Mouse (Mus musculus) neural tube, embryonic 10.5 days (tissue): ENCODE results near the gene Herc1.
"Not testable (repeated sequence)": the region's sequence is repeated elsewhere in the genome, so short reads cannot be mapped to it uniquely, and the experiment has no call there.

Experiments used
- DNase-seq: peaks from one replicate; pipeline ENCODE4 v3.0.0-alpha.2; 2017; ENCODE audit warnings: low spot score; ENCODE audit errors: extremely low spot score

Gene Herc1

DNA sequence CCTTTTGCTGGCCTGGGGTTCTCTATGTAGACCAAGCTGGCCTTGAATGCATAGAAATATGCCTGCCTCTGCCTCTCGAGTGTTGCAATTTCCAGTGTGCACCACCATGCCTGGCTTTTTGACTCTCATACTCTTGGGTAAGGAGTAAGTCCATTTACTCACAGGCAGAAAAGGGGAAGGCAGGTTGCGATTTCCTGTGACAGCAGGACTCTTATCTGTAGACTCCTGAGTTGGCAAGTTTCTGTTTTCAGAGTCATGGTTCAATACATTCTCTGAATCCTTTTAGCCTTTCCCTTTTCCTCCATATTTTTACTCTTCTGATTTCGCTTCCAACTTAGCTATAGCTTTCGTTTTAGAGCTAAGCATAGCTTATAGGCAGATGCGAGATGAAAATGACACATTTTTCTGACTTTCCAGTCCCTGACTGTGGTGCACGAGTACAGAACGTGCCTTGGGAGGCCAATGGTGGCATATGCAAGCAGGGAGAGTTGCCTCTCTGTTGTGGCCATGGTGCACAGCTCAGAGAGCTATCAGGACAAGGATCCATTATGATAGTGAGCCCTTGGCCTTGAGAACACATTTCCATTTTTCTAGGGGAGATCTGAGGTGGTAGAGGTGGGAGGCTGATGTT, 2.7 kb upstream of the Herc1 start:
- DNase-seq: no peak

DNA sequence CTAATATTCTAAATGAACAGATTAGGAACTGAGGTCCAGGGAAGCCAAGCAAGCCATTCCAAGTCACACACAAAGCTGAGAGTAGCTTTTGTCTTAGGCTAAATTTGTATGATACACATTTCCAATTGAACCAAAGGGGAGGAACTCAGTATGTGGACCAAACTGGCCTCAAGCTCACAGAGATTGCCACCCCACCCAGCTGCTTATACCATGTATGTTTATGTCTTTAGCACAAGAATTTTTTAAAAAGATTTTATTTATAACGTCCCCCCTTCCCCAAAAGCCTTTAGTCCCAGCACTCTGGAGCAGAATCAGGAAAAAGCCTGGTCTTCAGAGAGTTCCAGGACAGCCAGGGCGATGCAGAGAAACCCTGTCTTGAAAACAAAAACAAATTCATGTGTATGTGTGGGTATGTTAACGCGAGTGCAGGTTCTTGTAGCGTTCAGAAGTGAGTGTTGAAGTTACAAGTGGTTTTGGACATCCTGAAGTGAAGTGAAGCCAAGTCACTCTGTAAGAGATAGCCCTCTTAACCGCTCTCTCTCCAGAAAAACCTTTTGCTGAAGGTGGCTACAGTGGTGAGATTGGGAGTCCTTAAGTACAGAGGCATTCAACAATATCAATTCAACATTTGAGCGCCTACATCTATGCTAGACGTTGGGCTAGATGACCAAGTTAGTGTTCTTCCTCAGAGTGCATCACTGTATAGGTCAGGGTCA, 948 bp upstream of the Herc1 start:
- no peak for DNase-seq

DNA sequence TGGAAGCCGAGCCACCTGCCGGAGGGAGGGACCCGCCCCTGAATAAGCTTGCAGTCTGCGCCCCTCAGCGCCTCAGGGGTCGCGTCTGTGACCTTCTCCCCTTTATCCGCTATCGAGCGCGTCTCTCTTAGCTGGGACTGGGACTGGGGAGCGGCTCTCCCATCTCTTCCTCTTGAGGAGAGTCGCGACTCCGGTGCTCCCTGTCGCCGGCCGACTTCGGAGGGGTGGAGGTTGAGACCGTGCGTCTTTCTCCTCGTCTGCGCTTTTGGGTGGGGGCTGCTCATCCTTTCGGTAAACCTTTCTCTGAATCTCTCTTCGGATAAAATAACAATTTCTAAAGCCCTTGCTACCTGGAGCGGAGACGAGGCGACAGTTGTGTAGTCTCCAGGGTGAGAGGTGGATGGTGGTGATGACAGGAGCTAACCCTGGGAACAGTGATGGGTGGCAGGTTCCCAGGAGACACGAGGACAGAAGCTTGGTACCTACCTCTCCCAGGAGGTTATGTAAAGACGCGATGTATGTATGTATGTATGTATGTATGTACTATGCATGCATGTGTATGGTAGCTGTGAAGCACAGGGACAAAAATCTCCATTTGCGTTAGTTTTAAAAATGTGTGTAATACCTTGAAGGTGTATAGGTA, 659 bp downstream of the Herc1 start:
- no peak for DNase-seq

DNA sequence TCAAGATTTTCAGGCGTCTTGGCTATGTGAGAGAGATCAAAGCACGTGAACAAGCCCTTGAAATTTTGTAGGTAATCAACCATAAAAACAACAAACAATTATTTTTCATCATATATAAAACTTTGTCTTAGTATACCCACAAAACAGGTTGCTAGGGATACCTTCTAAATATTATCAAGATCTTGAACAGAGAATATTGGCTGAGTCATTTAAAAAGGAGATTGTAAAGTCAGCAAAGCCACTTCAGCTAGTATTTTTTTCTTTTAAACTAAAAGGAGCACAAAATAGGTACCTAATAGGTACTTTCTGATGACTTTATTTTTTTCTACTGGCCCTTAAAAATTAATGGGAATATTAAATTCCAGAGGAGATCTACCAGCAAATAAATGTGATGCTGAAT, 2.5 kb downstream of the Herc1 start:
- DNase-seq: no peak

DNA sequence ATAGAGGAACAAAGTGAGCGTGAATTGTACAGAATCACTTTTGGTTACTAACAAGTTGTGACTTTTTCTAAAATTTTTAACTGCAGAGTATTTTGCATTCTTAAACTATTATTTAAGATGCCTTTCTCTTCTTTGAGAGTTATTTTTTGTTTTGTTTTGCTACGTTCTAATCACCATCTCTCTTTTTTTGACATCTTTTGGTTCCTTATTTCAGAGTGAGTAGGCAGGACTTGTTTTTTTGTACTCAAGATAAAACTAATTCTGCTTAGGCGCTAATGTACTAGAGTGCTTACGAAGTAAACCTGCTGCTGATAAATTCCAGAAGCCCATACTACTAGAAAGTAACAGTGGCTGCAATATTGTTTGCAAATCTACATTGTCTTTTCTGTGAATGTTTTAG, 8.9 kb downstream of the Herc1 start:
- no peak for DNase-seq

DNA sequence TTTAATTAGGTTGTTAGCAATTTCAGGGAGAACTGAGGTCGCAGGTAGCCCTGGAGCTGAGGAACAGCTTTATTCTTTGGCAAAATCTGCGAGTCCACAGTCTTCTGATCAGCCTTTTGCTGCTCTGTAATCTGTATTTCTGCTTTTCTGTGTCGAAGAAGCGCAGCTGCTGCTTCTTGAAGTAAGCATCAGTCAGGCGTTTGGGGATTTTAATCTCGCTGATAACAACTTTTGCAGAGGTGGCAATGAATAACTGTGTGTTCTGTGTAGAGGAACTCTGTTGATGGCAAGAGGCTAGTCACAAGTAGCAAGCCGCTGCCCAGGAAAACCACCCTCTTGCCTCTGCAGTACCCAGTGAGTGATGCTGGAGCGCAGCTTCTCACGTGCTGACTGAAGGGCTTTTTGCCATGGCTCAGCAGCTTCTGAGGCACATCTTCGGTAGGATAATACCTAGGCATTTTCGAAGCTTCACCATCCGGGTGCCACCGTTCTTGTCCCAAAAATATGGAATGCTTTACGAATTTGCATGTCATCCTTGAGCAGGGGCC, 10.0 kb downstream of the Herc1 start:
- DNase-seq: no peak

DNA sequence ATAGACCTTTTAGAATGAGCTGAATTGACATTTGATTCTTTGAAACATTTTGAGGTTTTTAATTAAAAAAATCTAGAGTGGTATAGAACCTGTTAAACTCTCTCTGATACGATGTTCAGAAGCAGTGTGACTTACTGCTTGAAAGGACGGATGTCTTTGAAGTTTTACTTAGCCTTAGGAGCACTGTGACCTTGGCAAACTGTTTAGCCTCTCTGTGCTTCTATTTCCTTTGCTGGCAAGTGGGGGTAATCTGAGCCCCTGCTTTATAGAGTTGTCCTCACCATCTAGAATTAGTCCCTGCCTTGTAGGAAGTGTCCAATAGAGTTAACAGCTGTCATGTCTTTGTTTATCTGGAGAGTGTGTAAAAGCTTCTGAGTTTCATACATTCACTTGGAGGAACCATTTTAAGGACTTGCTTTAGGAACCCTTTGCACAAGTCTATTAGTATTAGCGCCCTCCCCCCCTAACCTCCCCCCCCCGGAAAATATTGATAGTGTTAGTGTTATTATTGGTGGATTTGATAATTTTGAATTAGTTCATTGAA, 18.7 kb downstream of the Herc1 start:
- DNase-seq: no peak

DNA sequence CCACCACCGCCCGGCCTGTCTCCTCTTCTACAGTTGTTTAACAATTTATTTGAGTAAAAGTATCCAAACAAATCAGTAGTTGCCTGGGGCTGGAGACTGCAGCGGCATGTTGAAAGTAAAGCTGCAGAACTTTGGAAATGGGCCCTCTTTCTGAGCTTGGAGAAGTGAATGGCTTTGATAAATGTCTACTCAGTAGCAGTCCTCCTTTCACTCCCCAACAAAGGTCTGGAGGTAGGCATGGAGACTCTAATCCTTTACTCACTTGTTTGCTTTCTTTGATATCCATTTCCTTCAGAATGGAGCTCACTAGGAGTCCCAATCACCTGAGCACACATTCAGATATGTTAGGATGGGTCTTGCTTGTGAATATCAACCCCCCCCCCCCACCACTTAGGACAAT, 20.1 kb downstream of the Herc1 start:
- no peak for DNase-seq

DNA sequence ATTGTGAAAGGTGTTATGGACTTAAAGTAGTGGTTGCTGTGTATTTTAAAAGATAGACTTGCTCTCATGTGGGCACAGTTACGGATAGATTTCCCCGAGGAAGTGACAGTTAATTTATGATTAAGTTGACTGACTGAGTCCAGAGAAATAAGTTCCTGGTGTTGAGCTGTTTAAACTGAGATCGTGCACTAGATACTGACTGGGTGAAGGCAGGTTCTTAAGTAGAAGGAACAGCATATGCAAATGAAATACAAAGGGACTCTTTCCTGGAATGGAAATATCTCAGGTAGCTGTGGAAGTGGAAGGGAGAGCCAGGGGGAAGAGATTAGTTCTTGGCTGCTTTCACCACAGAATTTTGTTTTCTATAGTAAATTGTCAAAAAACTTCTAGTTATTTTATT, 20.6 kb downstream of the Herc1 start:
- no peak for DNase-seq

DNA sequence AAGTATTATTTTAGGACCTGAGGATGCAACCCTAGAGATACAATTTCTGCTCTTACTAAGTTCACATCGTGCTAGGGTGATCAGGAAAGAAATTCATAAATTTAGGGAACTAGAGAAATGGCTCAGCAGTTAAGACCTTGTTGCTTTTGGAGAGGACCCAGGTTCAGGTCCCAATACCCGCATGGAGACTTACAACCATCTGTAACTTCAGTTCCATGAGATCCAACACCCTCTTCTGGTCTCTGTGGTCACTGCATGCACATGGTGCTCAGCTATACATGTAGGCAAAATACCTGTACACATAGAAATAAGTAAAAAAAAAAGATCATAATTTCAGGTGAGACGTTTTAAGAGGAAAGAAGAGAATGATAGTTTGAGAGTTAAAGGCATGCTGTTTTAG, 23.2 kb downstream of the Herc1 start:
- no peak for DNase-seq

DNA sequence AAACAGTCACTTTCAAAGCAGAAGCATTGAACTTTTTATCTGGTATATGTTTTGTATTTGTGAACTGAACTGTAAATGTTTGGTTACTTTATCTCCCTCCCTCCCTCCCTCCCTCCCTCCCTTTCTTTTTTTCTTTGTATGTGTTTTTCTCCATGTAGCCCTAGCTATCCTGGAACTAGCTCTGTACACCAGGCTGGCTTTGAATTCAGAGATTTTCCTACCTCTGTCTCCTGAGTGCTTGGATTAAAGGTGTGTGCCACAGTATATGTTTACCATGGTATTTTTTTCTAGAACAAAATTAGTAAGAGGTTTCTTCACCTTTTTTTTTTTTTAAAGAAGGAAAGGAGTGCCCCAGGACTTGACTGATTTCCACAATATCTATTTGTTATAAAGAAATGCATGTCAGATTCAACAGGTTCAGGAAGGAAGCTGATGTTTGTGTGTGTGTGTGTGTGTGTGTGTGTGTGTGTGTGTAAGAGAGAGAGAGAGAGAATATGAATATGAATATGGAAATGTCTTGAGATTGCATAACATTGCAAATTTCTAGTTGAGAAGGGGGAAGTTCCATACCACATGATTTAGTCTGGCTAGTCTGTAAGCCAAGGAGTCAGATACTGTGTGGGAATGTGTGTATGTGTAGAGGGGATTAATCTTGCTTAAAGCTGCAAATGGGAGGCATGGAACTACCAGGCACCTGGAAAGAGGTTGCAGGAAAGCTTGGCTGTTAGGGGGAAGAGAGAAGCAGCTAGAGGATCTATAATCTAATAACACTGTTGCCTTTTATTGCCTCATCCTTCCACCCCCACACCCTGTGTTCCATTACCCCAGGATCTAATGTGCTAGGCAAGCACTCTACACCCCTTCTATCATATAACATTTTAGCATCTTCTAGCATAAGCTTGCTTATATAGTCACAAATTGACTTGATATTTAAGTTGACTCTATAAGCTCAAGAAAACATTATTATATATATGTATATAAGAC, 24.5 kb downstream of the Herc1 start:
- DNase-seq: no peak

DNA sequence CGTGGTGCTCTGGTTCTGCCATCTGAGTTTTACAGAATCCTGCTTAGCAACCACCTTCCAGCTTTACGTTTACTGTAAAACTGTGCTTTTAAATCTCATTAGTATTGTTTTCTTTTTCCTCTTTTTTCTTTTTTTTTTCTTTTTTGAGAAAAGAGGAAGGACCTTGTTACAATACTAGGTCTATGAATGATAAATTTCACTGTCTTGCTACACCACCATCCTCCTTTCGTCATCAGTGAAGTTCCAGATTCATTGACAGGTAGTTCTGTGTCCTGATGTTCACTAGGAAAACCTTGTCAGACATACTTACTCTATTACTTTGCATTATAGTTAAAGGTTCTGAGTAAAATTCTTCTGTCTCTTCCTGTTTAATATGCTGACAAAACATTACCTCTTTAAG, 33.2 kb downstream of the Herc1 start:
- no peak for DNase-seq

DNA sequence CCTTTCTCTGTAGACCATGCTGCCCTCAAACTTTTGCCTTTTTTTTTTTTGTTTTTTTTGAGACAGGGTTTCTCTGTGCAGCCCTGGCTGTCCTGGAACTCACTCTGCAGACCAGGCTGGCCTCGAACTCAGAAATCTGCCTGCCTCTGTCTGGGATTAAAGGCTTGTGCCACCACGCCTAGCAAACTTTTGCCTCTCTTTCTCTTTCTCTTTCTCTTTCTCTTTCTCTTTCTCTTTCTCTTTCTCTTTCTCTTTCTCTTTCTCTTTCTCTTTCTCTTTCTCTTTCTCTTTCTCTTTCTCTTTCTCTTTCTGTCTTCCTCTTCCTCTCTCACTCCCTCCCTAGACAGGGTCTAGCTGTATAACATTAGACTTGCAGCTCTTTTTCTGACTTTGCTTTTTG, 40.1 kb downstream of the Herc1 start:
- not testable (repeated sequence) for DNase-seq

DNA sequence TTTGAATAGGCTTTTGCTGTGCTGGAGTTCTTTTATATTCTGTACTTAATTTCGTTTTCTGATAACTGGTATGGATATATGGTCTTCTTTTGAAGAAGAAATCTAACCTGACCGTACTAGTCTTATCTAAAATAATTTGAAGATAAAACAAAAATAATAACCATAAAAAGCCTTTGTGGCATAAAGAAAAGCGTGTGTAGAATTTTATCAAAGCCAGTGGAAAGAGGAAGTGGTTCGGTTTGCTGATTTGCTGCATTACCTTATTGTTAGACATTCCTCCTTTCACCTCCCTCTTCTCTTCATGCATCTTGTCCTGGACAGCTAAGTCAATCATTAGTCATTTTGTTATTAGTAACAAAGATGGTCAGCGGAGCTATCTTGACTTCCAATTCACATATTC, 43.1 kb downstream of the Herc1 start:
- DNase-seq: no peak

DNA sequence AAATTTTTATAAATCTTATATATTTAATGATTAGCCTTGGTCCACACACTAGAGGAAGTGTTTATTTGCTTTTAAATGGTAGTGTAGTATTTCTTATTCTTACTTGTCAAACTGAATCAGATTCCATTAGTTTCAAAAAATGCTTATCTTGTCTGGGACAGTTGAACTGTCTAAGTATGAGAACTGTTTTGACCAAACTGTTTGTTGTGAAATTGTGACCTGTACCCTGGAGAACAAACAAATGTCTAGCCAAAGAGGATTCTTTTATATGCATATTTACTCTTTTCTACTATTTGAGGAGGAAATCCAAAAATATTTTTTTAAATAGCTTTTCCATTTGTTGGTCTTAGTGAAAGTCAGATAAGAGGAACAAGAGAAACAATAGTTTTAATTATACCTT, 73.2 kb downstream of the Herc1 start:
- no peak for DNase-seq

DNA sequence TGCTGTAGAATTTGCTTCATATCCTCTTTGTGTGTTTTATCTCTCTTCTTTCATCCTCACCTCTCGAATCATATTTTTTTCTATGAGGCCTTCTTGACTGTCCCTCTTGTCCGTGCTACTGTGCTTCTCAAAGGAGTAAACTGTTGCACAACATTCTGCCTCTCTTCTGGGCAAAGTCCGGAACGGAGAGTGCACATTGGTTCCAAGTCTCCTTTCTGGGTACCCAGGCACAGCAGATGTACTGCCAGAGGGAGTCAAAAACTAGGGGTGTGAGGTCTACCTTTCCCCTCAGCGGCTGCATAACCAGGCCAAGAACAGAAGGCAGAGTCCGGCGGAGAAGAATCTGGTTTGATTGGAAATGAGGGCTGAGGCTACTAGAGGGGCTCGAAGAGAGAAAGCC, 89.8 kb downstream of the Herc1 start:
- no peak for DNase-seq

DNA sequence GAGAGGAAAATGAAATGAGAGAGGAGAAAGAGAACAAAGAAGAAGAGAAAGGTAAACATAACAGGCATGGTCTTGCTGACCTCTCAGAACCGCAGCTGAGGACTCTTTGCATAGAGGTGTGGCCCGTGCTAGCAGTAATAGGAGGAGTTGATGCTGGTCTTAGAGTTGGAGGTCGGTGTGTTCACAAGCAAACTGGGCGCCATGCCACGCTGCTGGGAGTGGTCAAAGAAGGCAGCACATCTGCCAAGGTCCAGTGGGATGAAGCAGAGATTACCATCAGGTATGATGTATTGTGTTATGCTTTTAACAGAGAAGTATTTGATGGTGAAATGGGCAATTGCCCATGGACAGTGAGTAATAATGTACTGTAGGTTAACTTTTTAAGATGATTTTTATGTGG, 98.0 kb downstream of the Herc1 start:
- DNase-seq: no peak

DNA sequence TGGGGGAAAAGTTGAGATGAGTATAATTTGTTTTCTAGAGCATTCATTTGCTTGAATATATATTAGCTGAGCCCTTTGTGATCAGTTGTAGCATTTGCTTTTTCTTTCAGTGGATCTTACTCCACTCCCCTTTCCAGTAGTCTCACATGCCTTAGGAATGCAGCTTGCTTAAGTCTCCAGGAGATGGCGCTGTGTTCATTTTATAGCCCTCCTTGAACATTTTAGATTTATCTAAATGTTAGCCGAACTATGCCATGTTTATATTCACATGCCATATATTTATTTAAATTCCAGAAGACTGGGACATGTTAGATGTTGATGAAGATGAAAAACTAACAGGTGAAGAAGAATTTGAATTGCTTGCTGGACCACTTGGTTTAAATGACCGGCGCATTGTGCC, 114.8 kb downstream of the Herc1 start:
- no peak for DNase-seq

DNA sequence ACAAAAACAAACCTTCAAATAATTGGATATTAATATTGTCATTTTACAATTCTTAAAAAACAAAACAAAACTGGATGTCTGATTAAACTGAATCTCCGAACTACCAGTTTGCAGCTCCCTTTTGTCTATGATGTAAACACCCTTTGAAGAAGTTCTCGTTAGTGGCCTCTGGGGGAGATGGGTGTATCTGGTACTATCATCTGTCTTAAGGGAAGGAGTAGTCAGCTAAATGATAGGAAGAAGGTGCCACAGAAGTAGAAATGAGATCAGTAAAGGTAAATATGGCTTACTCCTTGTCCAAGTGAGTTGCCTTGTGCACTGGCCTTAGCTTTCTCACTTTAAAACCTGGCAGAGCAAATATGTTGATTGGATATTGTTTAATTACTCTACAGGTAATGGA, 127.5 kb downstream of the Herc1 start:
- no peak for DNase-seq

DNA sequence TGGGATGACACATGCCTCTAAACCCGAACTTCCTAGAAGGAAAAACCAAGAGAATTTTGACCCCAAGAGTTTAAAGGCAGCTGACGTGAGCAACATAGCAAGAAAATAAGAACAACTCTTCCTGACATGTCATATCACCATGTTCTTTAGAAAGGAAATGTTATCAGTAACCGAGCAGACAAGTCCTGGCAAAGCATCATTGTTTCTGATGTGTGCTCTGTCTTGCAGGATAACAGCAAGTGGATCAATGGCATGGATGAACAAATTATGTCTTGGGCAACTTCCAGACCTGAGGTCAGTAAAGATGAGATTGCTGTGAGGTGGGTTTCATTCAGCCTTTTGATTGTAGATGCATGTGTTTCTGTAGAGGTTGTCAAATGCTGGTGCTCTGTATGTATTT, 133.2 kb downstream of the Herc1 start:
- DNase-seq: no peak

DNA sequence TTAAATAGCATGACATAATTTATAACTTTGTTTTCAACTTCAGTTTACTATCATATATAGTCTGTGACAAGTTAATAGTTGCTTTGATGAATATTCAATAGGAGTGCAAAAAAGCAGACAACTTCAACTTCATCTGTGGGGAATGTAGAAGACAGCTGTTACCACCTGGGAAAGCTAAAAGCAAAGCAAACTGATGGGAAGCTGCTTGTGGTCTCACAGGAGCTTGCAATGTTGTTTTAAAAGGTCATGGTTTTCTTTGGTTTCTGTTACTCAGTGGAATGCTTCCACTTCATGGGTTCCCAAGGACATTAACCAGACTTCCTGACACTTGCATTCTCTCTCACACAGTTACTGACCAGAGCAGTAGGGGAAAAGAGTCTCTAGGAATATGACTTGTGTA, 138.5 kb downstream of the Herc1 start:
- no peak for DNase-seq
